Mouse (Mus musculus): ENCODE measurements at regions not wholly inside any gene's neighbourhood (a gene's known extent, or its start where the extent isn't known, plus 50 kb on each side); places are given as distances from the start of the nearest gene placed in this dataset.

GRCm38 (mm10) chr10:68672291-68672690 lies 51.2 kb upstream of the Tmem26 start:
- no peaks in the 10 kb centered on the region for H3K27me3 ChIP-seq
- no peak overlapping the region for H3K4me3 ChIP-seq
- H3K4me2 ChIP-seq = no peak overlapping the region
- H3K9me3 ChIP-seq = no peaks in the 10 kb centered on the region
- no peak overlapping the region for H3K27ac ChIP-seq
- H3K9ac ChIP-seq = no peak overlapping the region
- H3K4me1 ChIP-seq = no peaks in the 10 kb centered on the region; the same call in 1 of the 2 replicates
- no peak; the same call in 1 of the 2 replicates for ATAC-seq (ENCODE audit: borderline replicate concordance, extremely low read depth, low FRiP score, low TSS enrichment)
- no peaks in the 10 kb centered on the region for H3K36me3 ChIP-seq
- WGBS = 48% methylated on average over 12 of the region's 12 CpGs

GRCm38 (mm10) chr10:68673102-68673872 lies 50.2 kb upstream of the Tmem26 start:
- 69% methylated on average over 9 of the region's 9 CpGs for WGBS
- ATAC-seq (ENCODE audit: borderline replicate concordance, extremely low read depth, low FRiP score, low TSS enrichment) = no peak
- Histone ChIP-seq H3K27me3 (no peaks in the 10 kb centered on the region), H3K4me2 (no peak overlapping the region), H3K27ac (no peak overlapping the region), H3K4me1 (no peaks in the 10 kb centered on the region; the same call in 1 of the 2 replicates), H3K4me3 (no peak overlapping the region), H3K9ac (no peak overlapping the region), H3K9me3 (no peaks in the 10 kb centered on the region), H3K36me3 (no peaks in the 10 kb centered on the region)
